Mouse (Mus musculus) liver, embryonic 13.5 days (tissue): Measurements from ENCODE around the gene R3hdm4. TPM values are rescaled to one million over a fixed set of nuclear protein-coding genes. Genes with fewer than 3 reads are reported as not detected.

Source experiments
- ATAC-seq: fragments of 200-750 bp; cut with Nextera tagmentation; 2 replicates; pipeline ENCODE4 v1.8.0; 2017; ENCODE audit warnings: low read depth, mild to moderate bottlenecking, moderate number of reproducible peaks, moderate library complexity
- DNase-seq: peaks from one replicate; pipeline ENCODE4 v3.0.0; 2022
- H3K27ac ChIP-seq: fragments of 300-500 bp; sonication (generic); 2 replicates; pipeline ENCODE4 v1.5.1; 2015; ENCODE audit warnings: moderate library complexity, mild to moderate bottlenecking, inconsistent platforms
- H3K27me3 ChIP-seq: fragments of 300-500 bp; sonication (generic); 2 replicates; pipeline ENCODE4 v1.6.1; 2015; ENCODE audit warnings: mild to moderate bottlenecking, inconsistent platforms
- H3K36me3 ChIP-seq: fragments of 300-500 bp; sonication (generic); 2 replicates; pipeline ENCODE4 v1.6.1; 2015; ENCODE audit warnings: mild to moderate bottlenecking, inconsistent platforms
- H3K4me1 ChIP-seq: fragments of 300-500 bp; sonication (generic); replicated peaks from 2 replicates; pipeline ENCODE4 v1.6.1; 2015; ENCODE audit warnings: inconsistent platforms
- H3K4me2 ChIP-seq: fragments of 300-500 bp; sonication (generic); 2 replicates; pipeline ENCODE4 v1.6.1; 2015; ENCODE audit warnings: inconsistent platforms, mild to moderate bottlenecking, moderate library complexity
- H3K4me3 ChIP-seq: fragments of 300-500 bp; sonication (generic); replicated peaks from 2 replicates; pipeline ENCODE4 v1.5.1; 2015; ENCODE audit warnings: mild to moderate bottlenecking, inconsistent platforms
- H3K9ac ChIP-seq: fragments of 300-500 bp; sonication (generic); 2 replicates; pipeline ENCODE4 v1.6.1; 2015; ENCODE audit warnings: mild to moderate bottlenecking, inconsistent platforms
- H3K9me3 ChIP-seq: fragments of 300-500 bp; sonication (generic); replicated peaks from 2 replicates; pipeline ENCODE4 v1.6.1; 2016; ENCODE audit warnings: inconsistent platforms
- WGBS: fragments of 180-500 bp; shearing (Covaris S2); methylation state at CpG from one replicate; pipeline ENCODE4 v1.1.7; 2015; ENCODE audit not compliant: insufficient replicate concordance; 5-methylcytosine and 5-hydroxymethylcytosine counted together
- microRNA-seq: library from miRNA; unstranded; fragments of <30 nt; microRNA quantifications from one replicate; pipeline ENCODE4, GENCODE M21; 2016
- polyA plus RNA-seq: library from polyadenylated mRNA; unstranded; fragments of >200 nt; fragmentation: Nextera tagmentation; extraction: Ambion mirVana; gene quantifications from 2 replicates; pipeline ENCODE4 v1.2.1, GENCODE M21; 2015

Gene R3hdm4
- polyA plus RNA-seq, 1 experiment from 2014 or later = 63.0 TPM

- Histone ChIP-seq H3K27me3 (no peaks in the 10 kb centered on the region), H3K4me2 (no peak overlapping the region), H3K36me3 (peaks cover 82% of the 10 kb centered on the region), H3K4me1 (peaks cover 36% of the 10 kb centered on the region), H3K27ac (no peak overlapping the region), H3K9me3 (no peaks in the 10 kb centered on the region), H3K4me3 (no peak overlapping the region), H3K9ac (no peak overlapping the region)
- DNase-seq (no peak), ATAC-seq (no peak)
- 89% methylated on average over 23 of the region's 23 CpGs for WGBS
Measured at GRCm38 (mm10) chr10:79862049-79862788, 58.8 kb downstream of the R3hdm4 start.

- no peak overlapping the region for H3K9ac ChIP-seq
- H3K27ac ChIP-seq = no peak overlapping the region
- H3K4me2 ChIP-seq = no peak overlapping the region
- WGBS = 89% methylated on average over 25 of the region's 25 CpGs
- H3K27me3 ChIP-seq = no peaks in the 10 kb centered on the region
- no peak overlapping the region for H3K4me3 ChIP-seq
- peaks cover 44% of the 10 kb centered on the region for H3K4me1 ChIP-seq
- ATAC-seq (no peak), DNase-seq (no peak)
- no peaks in the 10 kb centered on the region for H3K9me3 ChIP-seq
- peaks cover 90% of the 10 kb centered on the region for H3K36me3 ChIP-seq
Measured at GRCm38 (mm10) chr10:79861230-79862048, 59.6 kb downstream of the R3hdm4 start.

GRCm38 (mm10) chr10:79860079-79860911 lies 60.7 kb downstream of the R3hdm4 start:
- ATAC-seq (no peak), DNase-seq (no peak)
- H3K9me3 ChIP-seq = no peaks in the 10 kb centered on the region
- H3K4me2 ChIP-seq = no peak overlapping the region
- H3K4me3 ChIP-seq = no peak overlapping the region
- H3K27me3 ChIP-seq = no peaks in the 10 kb centered on the region
- peaks cover 53% of the 10 kb centered on the region for H3K4me1 ChIP-seq
- no peak overlapping the region for H3K9ac ChIP-seq
- 93% methylated on average over 26 of the region's 26 CpGs for WGBS
- H3K36me3 ChIP-seq = peaks cover 95% of the 10 kb centered on the region
- H3K27ac ChIP-seq = no peak overlapping the region

Small RNA genes within 50 kb of the gene (microRNA-seq; reads per million reads assigned to microRNA genes)
- not detected for gene Mir6910

Other genes with a start within 250 kb of the R3hdm4 start
- gene Cdc34, start 239.0 kb downstream of the R3hdm4 start, polyA plus RNA-seq = 164 and 166 TPM in 2 replicates
- 0.22 and 0.32 TPM in 2 replicates for gene Gzmm, start 232.2 kb downstream of the R3hdm4 start, polyA plus RNA-seq
- 903 and 946 TPM in 2 replicates for gene Bsg, start 216.7 kb downstream of the R3hdm4 start, polyA plus RNA-seq
- not detected in 2 replicates for gene Hcn2, start 204.6 kb downstream of the R3hdm4 start, polyA plus RNA-seq
- gene Polrmt, start 174.6 kb downstream of the R3hdm4 start, polyA plus RNA-seq = 20.0 and 20.8 TPM in 2 replicates
- gene Fgf22, start 166.1 kb downstream of the R3hdm4 start, polyA plus RNA-seq = not detected in 2 replicates
- 43.7 and 48.5 TPM in 2 replicates for gene Rnf126, start 154.3 kb downstream of the R3hdm4 start, polyA plus RNA-seq
- 0.58 and 0.68 TPM in 2 replicates for gene Fstl3, start 143.9 kb downstream of the R3hdm4 start, polyA plus RNA-seq
- 2.6 and 3.2 TPM in 2 replicates for gene Prss57, start 130.2 kb downstream of the R3hdm4 start, polyA plus RNA-seq
- 7.1 and 7.4 TPM in 2 replicates for gene Palm, start 127.6 kb downstream of the R3hdm4 start, polyA plus RNA-seq
- 0.25 and 0.75 TPM in 2 replicates for gene Misp, start 100.2 kb downstream of the R3hdm4 start, polyA plus RNA-seq
- gene Ptbp1, start 66.8 kb downstream of the R3hdm4 start, polyA plus RNA-seq = 136 and 175 TPM in 2 replicates
- gene Prtn3, start 46.7 kb downstream of the R3hdm4 start, polyA plus RNA-seq = 54.8 and 64.6 TPM in 2 replicates
- gene Plppr3, start 46.6 kb downstream of the R3hdm4 start, polyA plus RNA-seq = 5.7 and 5.8 TPM in 2 replicates
- 47.1 and 59.3 TPM in 2 replicates for gene Elane, start 35.0 kb downstream of the R3hdm4 start, polyA plus RNA-seq
- not detected in 2 replicates for gene Cfd, start 30.4 kb downstream of the R3hdm4 start, polyA plus RNA-seq
- gene Med16, start 12.3 kb downstream of the R3hdm4 start, polyA plus RNA-seq = 16.9 and 19.0 TPM in 2 replicates
- 11.3 TPM in 1 of 2 replicates, not detected in the other for gene Gm26602, start 10.4 kb downstream of the R3hdm4 start, polyA plus RNA-seq
- 0.19 and 0.28 TPM in 2 replicates for gene Kiss1r, start 4.2 kb downstream of the R3hdm4 start, polyA plus RNA-seq
- gene Arid3a, start 5.8 kb upstream of the R3hdm4 start, polyA plus RNA-seq = 5.4 and 5.7 TPM in 2 replicates
- gene Wdr18, start 38.9 kb upstream of the R3hdm4 start, polyA plus RNA-seq = 78.2 and 83.0 TPM in 2 replicates
- gene Grin3b, start 49.5 kb upstream of the R3hdm4 start, polyA plus RNA-seq = 0.07 and 0.10 TPM in 2 replicates
- 8.2 TPM in 2 replicates for gene Tmem259, start 63.1 kb upstream of the R3hdm4 start, polyA plus RNA-seq
- gene Cnn2, start 67.4 kb upstream of the R3hdm4 start, polyA plus RNA-seq = 45.8 and 49.6 TPM in 2 replicates
- 6.3 and 7.4 TPM in 2 replicates for gene Abca7, start 75.3 kb upstream of the R3hdm4 start, polyA plus RNA-seq
- 14.3 and 14.9 TPM in 2 replicates for gene Arhgap45, start 95.4 kb upstream of the R3hdm4 start, polyA plus RNA-seq
- 120 and 122 TPM in 2 replicates for gene Polr2e, start 118.6 kb upstream of the R3hdm4 start, polyA plus RNA-seq
- gene Gpx4, start 126.0 kb upstream of the R3hdm4 start, polyA plus RNA-seq = 677 TPM in 2 replicates
- gene Sbno2, start 184.4 kb upstream of the R3hdm4 start, polyA plus RNA-seq = 9.2 and 9.9 TPM in 2 replicates
- 16.2 and 18.3 TPM in 2 replicates for gene Stk11, start 194.6 kb upstream of the R3hdm4 start, polyA plus RNA-seq
- gene Atp5d, start 217.4 kb upstream of the R3hdm4 start, polyA plus RNA-seq = 358 and 362 TPM in 2 replicates
- gene Cbarp, start 219.6 kb upstream of the R3hdm4 start, polyA plus RNA-seq = 0.54 and 0.69 TPM in 2 replicates
- 3.0 and 3.3 TPM in 2 replicates for gene Midn, start 227.1 kb upstream of the R3hdm4 start, polyA plus RNA-seq
- gene Cirbp, start 244.8 kb upstream of the R3hdm4 start, polyA plus RNA-seq = 19.5 and 21.9 TPM in 2 replicates